Mouse (Mus musculus) left cerebral cortex, adult 2 months (tissue): Measurements from ENCODE around the gene Tex2. TPM values are rescaled to one million over a fixed set of nuclear protein-coding genes. Genes with fewer than 3 reads are reported as not detected.

Experiments
- DNase-seq, 2 experiments: peaks; one replicate each; pipeline ENCODE4 v3.0.0; 2021 to 2022; ENCODE audit warnings: low spot score in 2 of 2, mixed read lengths in 1 of 2; ENCODE audit errors: extremely low spot score in 1 of 2
- H3K27ac ChIP-seq: fragments of 200-600 bp; 2 replicates; pipeline ENCODE4 v1.8.1; 2022
- H3K4me3 ChIP-seq: fragments of 200-600 bp; 2 replicates; pipeline ENCODE4 v1.8.1; 2022
- CTCF ChIP-seq: fragments of 200-600 bp; IDR thresholded peaks from 2 replicates; pipeline ENCODE4 v1.8.1; 2022; ENCODE audit warnings: antibody characterized with exemption, mild to moderate bottlenecking, moderate library complexity
- intact Hi-C: fragments of 180-260 bp; cut with DNase I; formaldehyde crosslinking; loops from one replicate; pipeline ENCODE4 v1.15.1; 2025
- total RNA-seq, 2 experiments: library from RNA; stranded (reverse); gene quantifications; 2 replicates each; pipeline ENCODE4 v1.2.3; 2021

Gene Tex2
- total RNA-seq, 2 experiments from 2014 or later, result 114 to 118 TPM

DNA sequence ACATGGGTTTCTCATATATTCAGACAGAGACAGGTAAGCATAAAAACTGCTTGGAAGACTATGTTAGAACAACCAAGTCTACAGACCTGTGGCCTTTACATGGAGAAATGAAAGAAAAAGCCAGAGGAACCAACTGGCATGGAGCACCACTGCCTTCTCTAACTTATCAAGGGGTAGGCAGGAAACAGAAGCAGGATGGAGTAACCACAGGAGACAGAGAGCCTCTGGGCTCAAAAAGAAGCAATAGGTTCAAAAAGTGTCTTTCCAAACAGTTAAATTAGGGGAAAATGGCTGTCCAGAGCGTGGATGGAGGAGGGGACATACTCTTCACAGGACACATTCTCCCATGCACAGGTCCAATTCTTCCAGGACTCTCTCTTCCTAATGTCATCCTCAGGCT is 141.6 kb downstream of the Tex2 start:
- H3K4me3 ChIP-seq, result no peak overlapping the region
- DNase-seq, result no peak
- intact Hi-C loops, result no loop called here
- no peak for TF ChIP-seq CTCF
- H3K27ac ChIP-seq, result no peak overlapping the region

DNA sequence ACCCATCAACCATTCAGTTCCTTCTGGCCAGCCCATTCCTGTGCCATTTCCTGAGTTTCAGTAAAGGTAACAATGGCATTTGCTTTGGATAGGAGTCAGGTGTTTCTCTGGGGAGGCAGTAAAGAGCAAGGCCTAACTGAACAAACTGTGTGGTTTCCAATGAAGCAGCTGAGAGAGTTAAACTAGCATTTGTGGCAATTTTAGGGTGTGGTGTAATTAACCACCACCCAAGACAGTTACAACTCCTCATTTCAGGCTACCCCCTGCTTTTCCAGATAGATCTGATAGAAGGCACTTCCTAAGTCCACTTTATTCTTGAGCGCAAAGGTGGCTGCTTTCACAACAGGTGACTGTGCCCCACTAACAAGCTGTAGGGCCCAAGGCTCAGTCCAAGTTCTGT is 144.7 kb downstream of the Tex2 start:
- H3K4me3 ChIP-seq, result no peak overlapping the region
- intact Hi-C loops, result no loop called here
- no peak overlapping the region for H3K27ac ChIP-seq
- DNase-seq, result no peak
- TF ChIP-seq CTCF, result no peak

DNA sequence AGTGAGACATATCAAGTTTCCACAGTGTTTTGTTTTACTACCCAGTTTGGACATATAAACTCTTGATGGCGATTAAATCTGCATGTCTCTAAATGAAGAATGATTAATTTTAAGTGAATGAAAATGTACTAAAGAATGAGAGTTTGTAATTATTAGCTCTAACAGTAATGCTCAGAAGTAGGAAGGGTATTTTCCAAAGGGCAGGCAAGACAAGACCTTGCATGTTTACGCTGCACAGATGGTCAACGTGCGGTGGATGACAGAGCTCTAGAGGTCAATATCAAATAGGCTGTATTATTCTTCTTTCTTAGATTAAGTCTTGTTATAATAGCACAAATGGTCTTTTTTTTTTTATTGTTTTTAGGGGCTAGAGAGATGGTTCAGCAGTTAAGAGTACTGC is 147.3 kb downstream of the Tex2 start:
- intact Hi-C loops, result no loop called here

DNA sequence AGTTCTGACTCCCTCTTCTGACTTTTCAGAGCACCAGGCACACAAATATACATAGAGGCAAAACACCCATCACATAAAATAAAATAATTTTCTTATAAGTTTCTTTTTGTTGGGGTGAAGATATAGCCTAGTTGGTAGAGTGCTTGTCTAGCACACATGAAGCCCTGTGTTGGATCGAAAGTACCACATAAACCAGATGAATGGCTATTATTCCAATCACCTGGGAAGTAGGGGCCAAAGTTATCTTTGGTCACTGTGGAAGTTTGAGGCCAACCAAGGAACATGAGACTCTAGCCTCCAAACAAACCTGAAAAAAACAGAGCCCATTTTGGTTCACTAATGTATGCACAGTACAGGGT is 147.7 kb downstream of the Tex2 start:
- DNase-seq, result no peak
- intact Hi-C loops, result no loop called here
- TF ChIP-seq CTCF, result no peak
- no peak overlapping the region for H3K4me3 ChIP-seq
- no peak overlapping the region for H3K27ac ChIP-seq

More for the DNA sequence above, 147.3 kb downstream of the Tex2 start:
- no peak for DNase-seq
- no peak overlapping the region for H3K27ac ChIP-seq
- no peak for TF ChIP-seq CTCF
- H3K4me3 ChIP-seq, result no peak overlapping the region

DNA sequence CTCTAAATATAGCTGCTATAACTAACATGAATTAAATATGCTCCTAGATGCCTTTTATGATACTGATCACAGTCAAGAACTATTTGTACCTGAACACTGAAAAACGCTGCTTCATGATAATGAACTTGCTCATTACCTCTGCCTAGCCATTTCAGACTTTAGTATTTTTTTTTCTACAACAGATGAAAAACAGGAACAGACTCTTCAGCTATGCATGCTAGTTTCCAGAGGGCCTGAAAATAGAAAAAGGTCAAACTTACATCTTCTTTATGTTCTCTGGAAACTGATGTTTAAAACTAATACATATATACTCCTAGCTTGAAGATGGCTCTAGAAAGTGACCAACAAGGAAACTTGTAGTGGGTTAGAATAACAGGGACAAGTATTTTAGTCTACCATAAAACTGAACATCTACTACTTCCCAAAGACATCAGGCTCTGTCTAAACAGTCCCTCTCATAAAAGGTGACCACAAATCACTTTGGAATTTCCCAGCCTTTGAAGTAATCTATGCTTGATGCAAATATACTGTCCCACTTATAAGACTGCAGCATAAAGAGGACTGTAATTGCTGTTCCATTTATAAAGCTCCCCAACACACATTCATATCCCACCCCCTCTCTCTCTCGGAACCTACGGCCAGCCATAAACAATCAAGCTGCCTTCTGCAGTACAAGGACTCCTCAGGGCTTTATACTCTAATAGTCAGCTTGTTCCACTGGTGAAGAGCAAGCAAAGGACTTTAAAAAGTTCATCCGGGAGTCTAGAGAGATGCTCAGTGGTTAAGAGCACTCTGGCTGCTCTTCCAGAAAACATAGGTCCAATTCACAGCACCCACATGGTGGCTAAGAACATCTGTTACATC is 148.3 kb downstream of the Tex2 start:
- intact Hi-C loops, result no loop called here
- H3K27ac ChIP-seq, result 0 out of 2 replicates have a peak overlapping the region, but pooled peaks have one; percentile 34
- no peak for DNase-seq
- TF ChIP-seq CTCF, result no peak
- no peak overlapping the region for H3K4me3 ChIP-seq

DNA sequence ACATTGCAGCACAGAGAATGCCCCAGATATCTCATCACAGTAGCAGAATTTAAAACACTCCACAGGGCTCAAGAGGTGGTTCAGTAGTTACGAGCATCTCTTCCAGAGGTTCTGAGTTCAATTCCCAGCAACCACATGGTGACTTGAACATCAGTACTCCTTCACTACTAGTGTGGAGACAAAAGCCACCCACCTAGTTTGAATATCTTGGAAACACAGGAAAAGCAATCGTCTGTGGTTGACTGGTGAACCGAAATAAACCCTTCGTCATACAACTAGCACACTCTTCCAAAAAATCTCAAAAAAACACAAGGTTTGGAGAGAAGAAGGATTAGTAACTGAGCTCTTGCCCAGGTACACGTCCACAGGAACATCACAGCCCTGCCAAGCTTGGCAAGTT is 149.4 kb downstream of the Tex2 start:
- DNase-seq, result no peak
- Histone ChIP-seq H3K4me3 (no peak overlapping the region), H3K27ac (no peak overlapping the region)
- intact Hi-C loops, result no loop called here
- no peak for TF ChIP-seq CTCF

DNA sequence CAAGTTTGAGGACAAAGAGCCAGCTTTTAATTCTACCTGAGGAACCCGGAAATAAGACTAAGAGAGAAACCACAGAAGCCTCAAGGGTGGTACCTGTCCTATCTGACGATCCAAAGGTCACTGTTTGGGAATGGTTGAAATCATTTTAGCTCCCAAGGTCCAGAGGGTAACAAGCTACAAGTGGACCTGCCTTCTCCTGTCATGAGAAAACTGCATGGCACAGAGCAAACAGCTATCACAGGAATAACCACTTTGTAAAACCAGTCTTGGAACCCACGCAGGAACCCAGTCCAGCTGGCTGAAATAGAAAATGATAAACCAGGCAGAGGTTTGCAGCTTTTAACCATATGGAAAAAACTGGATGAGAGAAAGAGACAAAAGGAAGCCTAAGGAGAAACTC is 150.9 kb downstream of the Tex2 start:
- no peak overlapping the region; the same call in 1 of the 2 replicates for H3K27ac ChIP-seq
- no peak for DNase-seq
- intact Hi-C loops, result no loop called here
- no peak overlapping the region for H3K4me3 ChIP-seq
- no peak for TF ChIP-seq CTCF

DNA sequence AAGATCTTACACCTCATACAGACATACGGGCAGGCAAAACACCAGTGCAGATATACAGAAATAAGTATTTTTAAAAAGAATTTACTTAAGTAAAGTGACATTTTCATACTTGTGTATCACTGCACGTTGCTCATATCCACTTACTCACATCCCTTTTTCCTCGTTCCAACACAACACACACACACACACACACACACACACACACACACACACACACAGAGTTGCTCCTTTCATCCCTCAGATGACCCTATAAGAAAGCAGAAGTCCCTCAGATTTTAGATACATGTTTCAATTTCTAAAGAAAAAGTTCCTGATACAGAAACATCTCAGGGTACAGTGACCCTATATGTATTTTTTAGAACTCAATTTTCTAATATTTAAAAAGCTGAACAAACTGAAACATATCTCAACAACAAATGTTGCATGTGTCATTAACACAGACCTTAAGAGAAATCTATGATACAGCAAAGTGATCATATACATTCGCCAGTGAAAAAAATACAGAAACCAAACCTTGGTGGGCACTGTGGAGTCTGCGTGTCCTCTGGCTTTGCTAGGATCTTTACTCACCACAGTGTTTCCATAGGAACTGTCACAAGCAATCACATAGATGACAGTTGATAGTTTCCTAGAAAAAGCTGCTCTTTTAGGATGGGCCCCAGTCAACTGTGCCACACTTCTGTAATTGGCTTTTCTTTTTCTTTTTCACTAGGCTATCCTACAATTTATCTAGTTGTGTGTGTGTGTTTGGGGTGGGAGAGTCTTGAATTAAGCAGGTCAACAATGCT is 151.9 kb downstream of the Tex2 start:
- no peak overlapping the region for H3K4me3 ChIP-seq
- intact Hi-C loops, result no loop called here
- no peak for TF ChIP-seq CTCF

DNA sequence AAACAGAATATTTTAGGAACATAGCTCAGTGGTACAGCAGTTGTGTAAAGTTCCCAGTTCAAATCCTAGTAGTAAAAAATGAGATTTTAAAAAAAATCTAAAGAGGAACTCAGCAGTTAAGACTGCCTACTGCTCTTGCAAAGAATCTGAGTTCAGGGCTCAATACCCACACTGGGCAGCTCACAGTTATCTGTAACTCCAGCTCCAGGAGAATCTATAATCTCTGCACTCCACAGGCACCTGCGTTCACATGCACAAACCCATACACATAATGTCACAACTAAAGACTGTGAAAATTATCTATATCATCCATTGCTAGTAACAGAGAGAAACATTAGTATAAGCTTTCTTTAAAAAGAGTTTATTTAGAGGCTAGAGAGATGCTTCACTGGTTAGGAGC is 152.6 kb downstream of the Tex2 start:
- no peak for DNase-seq
- Histone ChIP-seq H3K4me3 (no peak overlapping the region), H3K27ac (no peak overlapping the region)
- TF ChIP-seq CTCF, result no peak
- intact Hi-C loops, result no loop called here

More for the DNA sequence above, 151.9 kb downstream of the Tex2 start:
- H3K27ac ChIP-seq, result no peak overlapping the region
- no peak for DNase-seq

DNA sequence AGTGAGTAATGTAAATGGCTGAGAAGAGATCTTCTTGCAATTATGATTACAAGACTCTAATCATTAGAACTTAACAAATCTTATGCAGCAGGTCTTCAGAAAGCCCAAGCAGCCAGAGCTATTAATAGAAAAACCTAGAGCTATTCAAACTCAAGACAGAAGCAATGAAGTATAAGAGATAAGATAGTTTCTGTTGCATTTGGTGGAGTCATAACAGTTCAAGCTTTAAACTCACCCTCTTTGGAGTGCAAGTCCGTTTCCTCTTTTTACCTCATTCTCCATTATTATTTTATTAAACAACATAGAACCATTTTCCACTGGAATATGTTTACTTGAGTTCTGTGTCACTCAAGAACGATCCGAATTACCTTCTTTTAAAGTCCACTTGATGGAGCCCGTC is 154.7 kb downstream of the Tex2 start:
- DNase-seq, result no peak
- intact Hi-C loops, result no loop called here
- Histone ChIP-seq H3K27ac (no peak overlapping the region), H3K4me3 (no peak overlapping the region)
- no peak for TF ChIP-seq CTCF

Other genes starting within 250 kb of the Tex2 start
- not detected for gene Prr29, start 248.0 kb downstream of the Tex2 start, total RNA-seq
- 1 to 10 TPM; 3.2 to 3.6 TPM for gene Icam2, start 225.3 kb downstream of the Tex2 start, total RNA-seq
- 10 to 100 TPM; 10.4 to 11.3 TPM for gene Ern1, start 125.6 kb downstream of the Tex2 start, total RNA-seq
- 10 to 100 TPM; 17.3 to 22.0 TPM for gene Pecam1, start 137.2 kb upstream of the Tex2 start, total RNA-seq
- under 1 TPM in 1 of 2 experiments, not detected in 1; 0.44 TPM for gene Milr1, start 137.8 kb upstream of the Tex2 start, total RNA-seq
- gene Polg2, start 166.1 kb upstream of the Tex2 start, total RNA-seq, result 1 to 10 TPM; 3.2 to 4.2 TPM
- 100 to 1,000 TPM; 652 to 679 TPM for gene Ddx5, start 175.8 kb upstream of the Tex2 start, total RNA-seq
- 10 to 100 TPM; 12.6 to 15.1 TPM for gene Cep95, start 175.8 kb upstream of the Tex2 start, total RNA-seq